Mouse (Mus musculus): ENCODE data around the gene Ank.

- no peak for TF ChIP-seq CTCF (IDR thresholded peaks at IDR 0.05)
- TF ChIP-seq EP300 (IDR thresholded peaks at IDR 0.05): no peak
Observed at GRCm38 (mm10) chr15:27493516-27493915, 27.0 kb downstream of the Ank start.
